In genomic region chr5:139449926-139450325, GRCm38 (mm10) we compare ENCODE assay signal across 7 mouse cellular contexts. TPM values are rescaled to one million over a fixed set of nuclear protein-coding genes. Genes with fewer than 3 reads are reported as not detected.
DNase-seq lines count a peak whose midpoint lies in the region; ATAC-seq and TF ChIP-seq lines count a peak whose summit lies in the region.

No protein-coding gene starts in this region.

- no peaks in the 10 kb centered on the region for H3K4me1 ChIP-seq in lung, postnatal 0 days (ENCODE audit: insufficient read depth, low read depth, low read length)
- peaks cover 22% of the 10 kb centered on the region for H3K4me1 ChIP-seq in embryonic facial prominence, embryonic 10.5 days
- H3K4me1 ChIP-seq in hindbrain, embryonic 15.5 days (replicated peaks) = peaks cover 19% of the 10 kb centered on the region
- H3K4me1 ChIP-seq in neural tube, embryonic 15.5 days = peaks cover 13% of the 10 kb centered on the region

- no peaks in the 10 kb centered on the region for H3K36me3 ChIP-seq in lung, postnatal 0 days (ENCODE audit: insufficient read depth, low read length)
- H3K36me3 ChIP-seq in embryonic facial prominence, embryonic 10.5 days (replicated peaks) = peaks cover 36% of the 10 kb centered on the region
- H3K36me3 ChIP-seq in hindbrain, embryonic 15.5 days = peaks cover 2% of the 10 kb centered on the region; the same call in 1 of the 2 replicates
- H3K36me3 ChIP-seq in neural tube, embryonic 15.5 days = 0 out of 2 replicates have a peak, but pooled peaks cover 5% of the 10 kb centered on the region

- WGBS in lung, postnatal 0 days = 48% methylated on average over 4 of the region's 4 CpGs
- 52% methylated on average over 4 of the region's 4 CpGs for WGBS in embryonic facial prominence, embryonic 10.5 days
- WGBS in hindbrain, embryonic 15.5 days = 6% methylated on average over 4 of the region's 4 CpGs
- 16% methylated on average over 4 of the region's 4 CpGs for WGBS in neural tube, embryonic 15.5 days

- no peak overlapping the region for H3K4me3 ChIP-seq in lung, postnatal 0 days (ENCODE audit: low read depth, low read length)
- H3K4me3 ChIP-seq in embryonic facial prominence, embryonic 10.5 days = no peak overlapping the region
- no peak overlapping the region for H3K4me3 ChIP-seq in hindbrain, embryonic 15.5 days
- H3K4me3 ChIP-seq in neural tube, embryonic 15.5 days (replicated peaks) = no peak overlapping the region

- TF ChIP-seq EP300 in lung, postnatal 0 days (IDR thresholded peaks at IDR 0.05) = no peak

- no peak for TF ChIP-seq CTCF in lung, postnatal 0 days (IDR thresholded peaks at IDR 0.05)

- no peak overlapping the region for H3K27ac ChIP-seq in lung, postnatal 0 days (ENCODE audit: low read length)
- peak overlapping the region; percentile 40 for H3K27ac ChIP-seq in embryonic facial prominence, embryonic 10.5 days (replicated peaks)
- H3K27ac ChIP-seq in hindbrain, embryonic 15.5 days (replicated peaks) = peak overlapping the region; percentile 23; the same call in 1 of the 2 replicates
- H3K27ac ChIP-seq in neural tube, embryonic 15.5 days (replicated peaks) = peak overlapping the region; percentile 65

- ATAC-seq in lung, postnatal 0 days = peak; percentile 16; the same call in 1 of the 2 replicates
- peak; percentile 72; the same call in 1 of the 2 replicates for ATAC-seq in hindbrain, embryonic 15.5 days (ENCODE audit: low FRiP score, low read depth)
- peak; percentile 40 for ATAC-seq in neural tube, embryonic 15.5 days (ENCODE audit: low FRiP score)
- no peak for ATAC-seq in CD4-positive, CD25-positive, alpha-beta regulatory T cell, adult 4 months

- H3K9ac ChIP-seq in lung, postnatal 0 days (replicated peaks; ENCODE audit: low read depth) = no peak overlapping the region
- H3K9ac ChIP-seq in hindbrain, embryonic 15.5 days = no peak overlapping the region
- H3K9ac ChIP-seq in neural tube, embryonic 15.5 days (replicated peaks) = peak overlapping the region; percentile 10; the same call in 1 of the 2 replicates

- H3K4me2 ChIP-seq in lung, postnatal 0 days (replicated peaks; ENCODE audit: low read depth, low read length) = no peak overlapping the region
- no peak overlapping the region for H3K4me2 ChIP-seq in hindbrain, embryonic 15.5 days
- H3K4me2 ChIP-seq in neural tube, embryonic 15.5 days = no peak overlapping the region

- H3K9me3 ChIP-seq in lung, postnatal 0 days (ENCODE audit: low read length) = no peaks in the 10 kb centered on the region
- H3K9me3 ChIP-seq in embryonic facial prominence, embryonic 10.5 days = no peaks in the 10 kb centered on the region
- no peaks in the 10 kb centered on the region for H3K9me3 ChIP-seq in hindbrain, embryonic 15.5 days
- no peaks in the 10 kb centered on the region for H3K9me3 ChIP-seq in neural tube, embryonic 15.5 days (replicated peaks)

- no peak for DNase-seq in lung, postnatal 0 days (ENCODE audit: low spot score)
- no peak for DNase-seq in lung, postnatal 36 days
- no peak for DNase-seq in embryonic facial prominence, embryonic 10.5 days (ENCODE audit: low spot score)
- DNase-seq in adrenal gland, postnatal 14 days = no peak

- H3K27me3 ChIP-seq in lung, postnatal 0 days (replicated peaks; ENCODE audit: insufficient read depth, low read length) = no peaks in the 10 kb centered on the region
- H3K27me3 ChIP-seq in embryonic facial prominence, embryonic 10.5 days (replicated peaks; ENCODE audit: low read depth, poor library complexity, severe bottlenecking) = no peaks in the 10 kb centered on the region
- H3K27me3 ChIP-seq in hindbrain, embryonic 15.5 days = no peaks in the 10 kb centered on the region
- no peaks in the 10 kb centered on the region for H3K27me3 ChIP-seq in neural tube, embryonic 15.5 days (replicated peaks)

RNA-seq across cellular contexts. Expression of gene 3110082I17Rik, which starts 10.4 kb away (rescaled TPM):
- 16.1 and 17.5 TPM in 2 replicates for polyA plus RNA-seq in lung, postnatal 0 days (2015; fragmentation: Nextera tagmentation; extraction: Ambion mirVana)
- polyA plus RNA-seq in embryonic facial prominence, embryonic 10.5 days (2016; fragmentation: Nextera tagmentation; extraction: Ambion mirVana) = 58.2 and 58.5 TPM in 2 replicates
- polyA plus RNA-seq in hindbrain, embryonic 15.5 days (2015; fragmentation: Nextera tagmentation; extraction: Ambion mirVana) = 16.2 and 17.9 TPM in 2 replicates
- 15.7 and 22.7 TPM in 2 replicates for polyA plus RNA-seq in neural tube, embryonic 15.5 days (2015; fragmentation: Nextera tagmentation; extraction: Ambion mirVana)
- total RNA-seq in adrenal gland, postnatal 14 days (2021) = 9.6 and 11.2 TPM in 2 replicates
- polyA plus RNA-seq in CD4-positive, CD25-positive, alpha-beta regulatory T cell, adult 4 months (2017; shearing (Covaris generic)) = 1 to 10 TPM; 2.5 to 6.8 TPM

RNA-seq across cellular contexts. Expression of gene Gper1, which starts 27.0 kb away (rescaled TPM):
- polyA plus RNA-seq in lung, postnatal 0 days (2015; fragmentation: Nextera tagmentation; extraction: Ambion mirVana) = 7.1 and 7.2 TPM in 2 replicates
- polyA plus RNA-seq in embryonic facial prominence, embryonic 10.5 days (2016; fragmentation: Nextera tagmentation; extraction: Ambion mirVana) = 0.33 and 0.46 TPM in 2 replicates
- 7.6 and 8.6 TPM in 2 replicates for polyA plus RNA-seq in hindbrain, embryonic 15.5 days (2015; fragmentation: Nextera tagmentation; extraction: Ambion mirVana)
- polyA plus RNA-seq in neural tube, embryonic 15.5 days (2015; fragmentation: Nextera tagmentation; extraction: Ambion mirVana) = 7.8 and 9.6 TPM in 2 replicates
- 4.6 and 6.3 TPM in 2 replicates for total RNA-seq in adrenal gland, postnatal 14 days (2021)
- not detected for polyA plus RNA-seq in CD4-positive, CD25-positive, alpha-beta regulatory T cell, adult 4 months (2017; shearing (Covaris generic))

RNA-seq across cellular contexts. Expression of gene Zfand2a, which starts 34.4 kb away (rescaled TPM):
- polyA plus RNA-seq in lung, postnatal 0 days (2015; fragmentation: Nextera tagmentation; extraction: Ambion mirVana) = 4.8 and 5.1 TPM in 2 replicates
- 10.2 and 12.5 TPM in 2 replicates for polyA plus RNA-seq in embryonic facial prominence, embryonic 10.5 days (2016; fragmentation: Nextera tagmentation; extraction: Ambion mirVana)
- polyA plus RNA-seq in hindbrain, embryonic 15.5 days (2015; fragmentation: Nextera tagmentation; extraction: Ambion mirVana) = 19.7 and 27.1 TPM in 2 replicates
- 22.9 and 23.2 TPM in 2 replicates for polyA plus RNA-seq in neural tube, embryonic 15.5 days (2015; fragmentation: Nextera tagmentation; extraction: Ambion mirVana)
- total RNA-seq in adrenal gland, postnatal 14 days (2021) = 23.2 and 24.1 TPM in 2 replicates
- 10 to 100 TPM; 10.2 to 10.6 TPM for polyA plus RNA-seq in CD4-positive, CD25-positive, alpha-beta regulatory T cell, adult 4 months (2017; shearing (Covaris generic))

RNA-seq across cellular contexts. Expression of gene C130050O18Rik, which starts 44.8 kb away (rescaled TPM):
- 2.2 and 3.3 TPM in 2 replicates for polyA plus RNA-seq in lung, postnatal 0 days (2015; fragmentation: Nextera tagmentation; extraction: Ambion mirVana)
- 0.16 and 0.26 TPM in 2 replicates for polyA plus RNA-seq in embryonic facial prominence, embryonic 10.5 days (2016; fragmentation: Nextera tagmentation; extraction: Ambion mirVana)
- 0.22 and 0.43 TPM in 2 replicates for polyA plus RNA-seq in hindbrain, embryonic 15.5 days (2015; fragmentation: Nextera tagmentation; extraction: Ambion mirVana)
- 0.47 and 0.64 TPM in 2 replicates for polyA plus RNA-seq in neural tube, embryonic 15.5 days (2015; fragmentation: Nextera tagmentation; extraction: Ambion mirVana)
- 0.30 TPM in 2 replicates for total RNA-seq in adrenal gland, postnatal 14 days (2021)
- polyA plus RNA-seq in CD4-positive, CD25-positive, alpha-beta regulatory T cell, adult 4 months (2017; shearing (Covaris generic)) = not detected
